Mouse (Mus musculus): ENCODE data around the gene Vmn1r221. TPM values are rescaled to one million over a fixed set of nuclear protein-coding genes. Genes with fewer than 3 reads are reported as not detected.

The Vmn1r221 gene
- polyA plus RNA-seq, 1 experiment from 2014 or later, result not detected

- Histone ChIP-seq H3K36me3 (ENCODE audit: control insufficient read depth, insufficient read depth, low read length) (no peaks in the 10 kb centered on the region), H3K27me3 (ENCODE audit: control insufficient read depth, insufficient read depth, low read length) (0 out of 2 replicates have a peak, but pooled peaks cover 4% of the 10 kb centered on the region), H3K4me1 (ENCODE audit: control insufficient read depth, insufficient read depth, low read length) (no peaks in the 10 kb centered on the region), H3K27ac (ENCODE audit: low read length) (no peak overlapping the region), H3K9ac (ENCODE audit: low read length) (no peak overlapping the region), H3K4me2 (ENCODE audit: low read depth, low read length) (peak overlapping the region; percentile 46), H3K9me3 (replicated peaks; ENCODE audit: control insufficient read depth, low read length) (no peaks in the 10 kb centered on the region), H3K4me3 (replicated peaks; ENCODE audit: low read length) (peak overlapping the region; percentile 28)
- 24% methylated on average over 11 of the region's 11 CpGs for WGBS
- no peak for ATAC-seq (ENCODE audit: insufficient read depth, low FRiP score)
Observed at GRCm38 (mm10) chr13:23269681-23270080, 55.8 kb downstream of the Vmn1r221 start.

GRCm38 (mm10) chr13:23270321-23271101 lies 56.6 kb downstream of the Vmn1r221 start:
- no peak for ATAC-seq (ENCODE audit: insufficient read depth, low FRiP score)
- no peak overlapping the region for H3K27ac ChIP-seq (ENCODE audit: low read length)
- peak overlapping the region; percentile 46 for H3K4me2 ChIP-seq (ENCODE audit: low read depth, low read length)
- 5% methylated on average over 34 of the region's 34 CpGs for WGBS
- H3K9me3 ChIP-seq (replicated peaks; ENCODE audit: control insufficient read depth, low read length), result no peaks in the 10 kb centered on the region
- no peaks in the 10 kb centered on the region for H3K4me1 ChIP-seq (ENCODE audit: control insufficient read depth, insufficient read depth, low read length)
- 0 out of 2 replicates have a peak, but pooled peaks cover 4% of the 10 kb centered on the region for H3K27me3 ChIP-seq (ENCODE audit: control insufficient read depth, insufficient read depth, low read length)
- peak overlapping the region; percentile 39; the same call in 1 of the 2 replicates for H3K9ac ChIP-seq (ENCODE audit: low read length)
- no peaks in the 10 kb centered on the region for H3K36me3 ChIP-seq (ENCODE audit: control insufficient read depth, insufficient read depth, low read length)
- peak overlapping the region; percentile 28 for H3K4me3 ChIP-seq (replicated peaks; ENCODE audit: low read length)

Other genes with a start within 250 kb of the Vmn1r221 start
- gene Vmn1r213, start 206.5 kb upstream of the Vmn1r221 start, polyA plus RNA-seq (2015; fragmentation: Nextera tagmentation; extraction: Ambion mirVana), result not detected in 2 replicates
- not detected in 2 replicates for gene Vmn1r214, start 183.7 kb upstream of the Vmn1r221 start, polyA plus RNA-seq (2015; fragmentation: Nextera tagmentation; extraction: Ambion mirVana)
- not detected in 2 replicates for gene Vmn1r215, start 146.1 kb upstream of the Vmn1r221 start, polyA plus RNA-seq (2015; fragmentation: Nextera tagmentation; extraction: Ambion mirVana)
- not detected in 2 replicates for gene Vmn1r217, start 95.9 kb upstream of the Vmn1r221 start, polyA plus RNA-seq (2015; fragmentation: Nextera tagmentation; extraction: Ambion mirVana)
- not detected in 2 replicates for gene Vmn1r218, start 81.0 kb upstream of the Vmn1r221 start, polyA plus RNA-seq (2015; fragmentation: Nextera tagmentation; extraction: Ambion mirVana)
- gene Vmn1r219, start 54.8 kb upstream of the Vmn1r221 start, polyA plus RNA-seq (2015; fragmentation: Nextera tagmentation; extraction: Ambion mirVana), result not detected in 2 replicates
- gene Vmn1r220, start 26.2 kb upstream of the Vmn1r221 start, polyA plus RNA-seq (2015; fragmentation: Nextera tagmentation; extraction: Ambion mirVana), result not detected in 2 replicates
- gene Vmn1r222, start 21.8 kb downstream of the Vmn1r221 start, polyA plus RNA-seq (2015; fragmentation: Nextera tagmentation; extraction: Ambion mirVana), result not detected in 2 replicates
- not detected in 2 replicates for gene Vmn1r223, start 33.0 kb downstream of the Vmn1r221 start, polyA plus RNA-seq (2015; fragmentation: Nextera tagmentation; extraction: Ambion mirVana)
- gene Zfp322a, start 155.1 kb downstream of the Vmn1r221 start, polyA plus RNA-seq (2015; fragmentation: Nextera tagmentation; extraction: Ambion mirVana), result 36.9 and 38.3 TPM in 2 replicates
- 10.3 and 11.4 TPM in 2 replicates for gene Abt1, start 209.7 kb downstream of the Vmn1r221 start, polyA plus RNA-seq (2015; fragmentation: Nextera tagmentation; extraction: Ambion mirVana)

Data from stomach, embryonic 16.5 days (tissue).